Mouse (Mus musculus) stomach, embryonic 16.5 days (tissue): ENCODE data around the gene Adamtsl1. TPM values are rescaled to one million over a fixed set of nuclear protein-coding genes. Genes with fewer than 3 reads are reported as not detected.

Experiments
- ATAC-seq: fragments of 200-750 bp; cut with Nextera tagmentation; 2 replicates; pipeline ENCODE4 v1.8.0; 2017; ENCODE audit warnings: moderate number of reproducible peaks, moderate TSS enrichment; ENCODE audit not compliant: insufficient read depth, low FRiP score
- H3K27ac ChIP-seq: fragments of 300-500 bp; sonication (generic); 2 replicates; pipeline ENCODE4 v1.5.1; 2014; ENCODE audit warnings: low read length
- H3K27me3 ChIP-seq: fragments of 300-500 bp; sonication (generic); 2 replicates; pipeline ENCODE4 v1.6.1; 2014; ENCODE audit warnings: low read length, control low read depth, mixed read lengths; ENCODE audit not compliant: control insufficient read depth, insufficient read depth
- H3K36me3 ChIP-seq: fragments of 300-500 bp; sonication (generic); 2 replicates; pipeline ENCODE4 v1.6.1; 2014; ENCODE audit warnings: low read length; ENCODE audit not compliant: control insufficient read depth, insufficient read depth
- H3K4me1 ChIP-seq: fragments of 300-500 bp; sonication (generic); 2 replicates; pipeline ENCODE4 v1.6.1; 2014; ENCODE audit warnings: low read length, control low read depth, mixed read lengths; ENCODE audit not compliant: control insufficient read depth, insufficient read depth
- H3K4me2 ChIP-seq: fragments of 300-500 bp; sonication (generic); 2 replicates; pipeline ENCODE4 v1.6.1; 2014; ENCODE audit warnings: low read depth, low read length, mixed read lengths
- H3K4me3 ChIP-seq: fragments of 300-500 bp; sonication (generic); replicated peaks from 2 replicates; pipeline ENCODE4 v1.5.1; 2014; ENCODE audit warnings: mild to moderate bottlenecking, low read length
- H3K9ac ChIP-seq: fragments of 300-500 bp; sonication (generic); 2 replicates; pipeline ENCODE4 v1.6.1; 2014; ENCODE audit warnings: low read length
- H3K9me3 ChIP-seq: fragments of 300-500 bp; sonication (generic); replicated peaks from 2 replicates; pipeline ENCODE4 v1.6.1; 2016; ENCODE audit warnings: low read length, control low read depth; ENCODE audit not compliant: control insufficient read depth
- WGBS: fragments of 180-500 bp; shearing (Covaris S2); extraction: QIAGEN DNeasy Blood & Tissue Kit; methylation state at CpG from one replicate; pipeline ENCODE4 v1.1.7; 2014; 5-methylcytosine and 5-hydroxymethylcytosine counted together
- polyA plus RNA-seq: library from polyadenylated mRNA; unstranded; fragments of >200 nt; fragmentation: Nextera tagmentation; extraction: Ambion mirVana; gene quantifications from 2 replicates; pipeline ENCODE4 v1.2.1, GENCODE M21; 2015

Adamtsl1 gene
- polyA plus RNA-seq, 1 experiment from 2014 or later = 22.0 TPM

- WGBS = 89% methylated on average over 1 of the region's 1 CpGs
- Histone ChIP-seq H3K27ac (no peak overlapping the region), H3K27me3 (no peaks in the 10 kb centered on the region), H3K36me3 (no peaks in the 10 kb centered on the region), H3K4me1 (peaks cover 3% of the 10 kb centered on the region; the same call in 1 of the 2 replicates), H3K9ac (no peak overlapping the region), H3K9me3 (no peaks in the 10 kb centered on the region), H3K4me2 (no peak overlapping the region), H3K4me3 (no peak overlapping the region)
- no peak for ATAC-seq
Measured at GRCm38 (mm10) chr4:86018928-86019327, 505.0 kb downstream of the Adamtsl1 start.

- Histone ChIP-seq H3K36me3 (no peaks in the 10 kb centered on the region), H3K4me2 (no peak overlapping the region), H3K9me3 (no peaks in the 10 kb centered on the region), H3K9ac (no peak overlapping the region), H3K4me3 (no peak overlapping the region), H3K27me3 (no peaks in the 10 kb centered on the region), H3K27ac (no peak overlapping the region), H3K4me1 (peaks cover 3% of the 10 kb centered on the region; the same call in 1 of the 2 replicates)
- WGBS = 42% methylated on average over 4 of the region's 4 CpGs
- ATAC-seq = no peak
Measured at GRCm38 (mm10) chr4:86019586-86019985, 505.6 kb downstream of the Adamtsl1 start.

GRCm38 (mm10) chr4:86020372-86021090 lies 506.6 kb downstream of the Adamtsl1 start:
- H3K9ac ChIP-seq = no peak overlapping the region
- no peak overlapping the region for H3K4me2 ChIP-seq
- no peak; the same call in 1 of the 2 replicates for ATAC-seq
- H3K27me3 ChIP-seq = no peaks in the 10 kb centered on the region
- no peaks in the 10 kb centered on the region for H3K9me3 ChIP-seq
- no peak overlapping the region for H3K27ac ChIP-seq
- no peak overlapping the region for H3K4me3 ChIP-seq
- peaks cover 3% of the 10 kb centered on the region; the same call in 1 of the 2 replicates for H3K4me1 ChIP-seq
- WGBS = 64% methylated on average over 10 of the region's 10 CpGs
- H3K36me3 ChIP-seq = no peaks in the 10 kb centered on the region

- Histone ChIP-seq H3K9ac (no peak overlapping the region), H3K4me2 (no peak overlapping the region), H3K4me3 (no peak overlapping the region), H3K36me3 (no peaks in the 10 kb centered on the region), H3K9me3 (no peaks in the 10 kb centered on the region), H3K4me1 (peaks cover 4% of the 10 kb centered on the region; the same call in 1 of the 2 replicates), H3K27me3 (no peaks in the 10 kb centered on the region), H3K27ac (no peak overlapping the region)
- ATAC-seq = no peak
- 59% methylated on average over 8 of the region's 8 CpGs for WGBS
Measured at GRCm38 (mm10) chr4:86024573-86025160, 510.7 kb downstream of the Adamtsl1 start.

- peaks cover 11% of the 10 kb centered on the region for H3K4me1 ChIP-seq
Measured at GRCm38 (mm10) chr4:86029486-86029885, 515.5 kb downstream of the Adamtsl1 start.

GRCm38 (mm10) chr4:86030208-86030607 lies 516.2 kb downstream of the Adamtsl1 start:
- WGBS = 16% methylated on average over 3 of the region's 3 CpGs
- ATAC-seq = peak; percentile 66
- Histone ChIP-seq H3K9ac (no peak overlapping the region), H3K27me3 (no peaks in the 10 kb centered on the region), H3K4me3 (no peak overlapping the region), H3K27ac (peak overlapping the region; percentile 33), H3K9me3 (no peaks in the 10 kb centered on the region), H3K4me2 (peak overlapping the region; percentile 25; the same call in 1 of the 2 replicates), H3K4me1 (peaks cover 11% of the 10 kb centered on the region), H3K36me3 (no peaks in the 10 kb centered on the region)

More at GRCm38 (mm10) chr4:86029486-86029885, 515.5 kb downstream of the Adamtsl1 start:
- no peak overlapping the region for H3K9ac ChIP-seq
- no peak for ATAC-seq
- no peaks in the 10 kb centered on the region for H3K36me3 ChIP-seq
- H3K27ac ChIP-seq = peak overlapping the region; percentile 8; the same call in 1 of the 2 replicates
- H3K4me3 ChIP-seq = no peak overlapping the region
- no peak overlapping the region for H3K4me2 ChIP-seq
- 46% methylated on average over 6 of the region's 6 CpGs for WGBS
- no peaks in the 10 kb centered on the region for H3K27me3 ChIP-seq
- no peaks in the 10 kb centered on the region for H3K9me3 ChIP-seq

- ATAC-seq = no peak
- Histone ChIP-seq H3K9me3 (no peaks in the 10 kb centered on the region), H3K27ac (peak overlapping the region; percentile 33), H3K4me2 (peak overlapping the region; percentile 25; the same call in 1 of the 2 replicates), H3K4me3 (no peak overlapping the region), H3K4me1 (peaks cover 11% of the 10 kb centered on the region), H3K27me3 (no peaks in the 10 kb centered on the region), H3K9ac (no peak overlapping the region), H3K36me3 (no peaks in the 10 kb centered on the region)
- WGBS = 19% methylated on average over 8 of the region's 8 CpGs
Measured at GRCm38 (mm10) chr4:86031041-86031440, 517.1 kb downstream of the Adamtsl1 start.

GRCm38 (mm10) chr4:86040921-86041320 lies 526.9 kb downstream of the Adamtsl1 start:
- no peaks in the 10 kb centered on the region for H3K27me3 ChIP-seq
- no peak for ATAC-seq
- no peak overlapping the region for H3K27ac ChIP-seq
- H3K9me3 ChIP-seq = no peaks in the 10 kb centered on the region
- H3K36me3 ChIP-seq = no peaks in the 10 kb centered on the region
- H3K4me1 ChIP-seq = peaks cover 3% of the 10 kb centered on the region; the same call in 1 of the 2 replicates
- H3K4me2 ChIP-seq = no peak overlapping the region
- no peak overlapping the region for H3K4me3 ChIP-seq
- WGBS = 32% methylated on average over 8 of the region's 8 CpGs
- H3K9ac ChIP-seq = no peak overlapping the region

- Histone ChIP-seq H3K27ac (no peak overlapping the region), H3K4me1 (peaks cover 3% of the 10 kb centered on the region; the same call in 1 of the 2 replicates), H3K27me3 (no peaks in the 10 kb centered on the region), H3K4me2 (no peak overlapping the region), H3K36me3 (no peaks in the 10 kb centered on the region), H3K9ac (no peak overlapping the region), H3K4me3 (no peak overlapping the region), H3K9me3 (no peaks in the 10 kb centered on the region)
- 80% methylated on average over 6 of the region's 6 CpGs for WGBS
- ATAC-seq = no peak
Measured at GRCm38 (mm10) chr4:86045448-86045847, 531.5 kb downstream of the Adamtsl1 start.
